ENCODE assay signal across 11 mouse cellular contexts in the genomic region with DNA sequence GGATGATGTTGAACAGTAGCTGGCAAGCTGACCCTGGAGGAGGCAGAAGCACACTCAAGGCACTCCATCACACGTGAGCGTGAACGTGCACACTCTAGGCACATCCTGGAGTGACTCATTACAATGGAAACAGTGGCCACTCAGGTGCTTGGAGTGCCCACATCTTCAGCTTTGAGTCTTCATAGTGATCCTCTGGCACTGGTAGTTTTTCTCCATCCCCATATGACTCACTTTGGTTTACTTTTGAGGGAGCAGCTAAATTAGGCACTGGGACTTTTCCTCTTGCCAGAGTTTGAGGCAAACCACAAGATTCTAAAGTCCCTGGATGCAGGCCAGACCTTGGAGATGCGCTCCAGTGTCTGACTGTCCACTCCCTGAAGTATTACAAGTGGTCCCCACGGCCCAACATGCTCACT. TPM values are rescaled to one million over a fixed set of nuclear protein-coding genes. Genes with fewer than 3 reads are reported as not detected.
DNase-seq lines count a peak whose midpoint lies in the region; ATAC-seq and TF ChIP-seq lines count a peak whose summit lies in the region.
"Had no signal": no experiment of that assay in that cellular context is flagged by ENCODE, and none has a peak within 500 bp of the region (broad histone marks: within the 10 kb centered on the region; RNA-seq: fewer than 3 reads in every experiment).

No protein-coding gene starts in this region.

- no peaks in the 10 kb centered on the region for H3K79me3 ChIP-seq in C2C12 (ENCODE audit: low read depth)

- H3K36me3 ChIP-seq in C2C12 (ENCODE audit: control insufficient read depth, insufficient read depth), result no peaks in the 10 kb centered on the region
- no peaks in the 10 kb centered on the region for H3K36me3 ChIP-seq in embryonic facial prominence, embryonic 15.5 days

- H3K4me3 ChIP-seq in C2C12 (ENCODE audit: insufficient read depth, poor library complexity, severe bottlenecking), result no peak overlapping the region
- no peak overlapping the region for H3K4me3 ChIP-seq in embryonic facial prominence, embryonic 15.5 days (replicated peaks)

- ATAC-seq in embryonic facial prominence, embryonic 15.5 days (ENCODE audit: insufficient number of reproducible peaks, low FRiP score, low TSS enrichment, low read depth), result no peak
- no peak for ATAC-seq in megakaryocyte-erythroid progenitor cell, adult 5-6 weeks (replicated peaks; ENCODE audit: low FRiP score, low TSS enrichment, poor library complexity, severe bottlenecking)
- ATAC-seq: activated CD4-positive, CD25-positive, alpha-beta regulatory T cell, adult 4 months; midbrain, embryonic 16.5 days had no signal

- H3K4me1 ChIP-seq in embryonic facial prominence, embryonic 15.5 days, result peaks cover 16% of the 10 kb centered on the region

- 46% methylated on average over 5 of the region's 5 CpGs for WGBS in embryonic facial prominence, embryonic 15.5 days

- H3K27me3 ChIP-seq in C2C12 (ENCODE audit: control insufficient read depth, insufficient read depth, insufficient read length), result no peaks in the 10 kb centered on the region
- H3K27me3 ChIP-seq in embryonic facial prominence, embryonic 15.5 days, result no peaks in the 10 kb centered on the region

- TF ChIP-seq CTCF in C2C12 (IDR thresholded peaks at IDR 0.05; ENCODE audit: control insufficient read depth, insufficient read depth, insufficient read length), result no peak

- no peaks in the 10 kb centered on the region for H3K9me3 ChIP-seq in embryonic facial prominence, embryonic 15.5 days (replicated peaks)

- no peak overlapping the region for H3K9ac ChIP-seq in embryonic facial prominence, embryonic 15.5 days

- no peak overlapping the region for H3ac ChIP-seq in C2C12 (ENCODE audit: control insufficient read depth, insufficient read length, low read depth)

- H3K27ac ChIP-seq in embryonic facial prominence, embryonic 15.5 days (replicated peaks), result 0 out of 2 replicates have a peak overlapping the region, but pooled peaks have one; percentile 22

- DNase-seq in 3T3-L1 (ENCODE audit: low read depth, low spot score), result peak; percentile 99
- peak; percentile 57 for DNase-seq in lung, postnatal 14 days
- DNase-seq in right cerebral cortex, adult 2 months (ENCODE audit: low spot score in 2 of 2), result no peak
- DNase-seq in cerebellum, postnatal 25 days, result no peak

- H3K79me2 ChIP-seq in C2C12 (ENCODE audit: control insufficient read depth, insufficient read depth), result no peaks in the 10 kb centered on the region

- no peak overlapping the region for H3K4me2 ChIP-seq in embryonic facial prominence, embryonic 15.5 days (replicated peaks)

TF ChIP-seq in C2C12, 6 proteins besides CTCF, POLR2A, EP300 and RAD21:
- peak; percentile 48 for TF ChIP-seq FOSL1 (IDR thresholded peaks at IDR 0.05; ENCODE audit: insufficient read depth, low read length, poor library complexity, severe bottlenecking)
- TF ChIP-seq MYOG (IDR thresholded peaks at IDR 0.05; ENCODE audit: control insufficient read depth, extremely low read depth, insufficient read length), result no peak
- peak; percentile 55 for TF ChIP-seq USF1 (IDR thresholded peaks at IDR 0.05; ENCODE audit: low read depth)

RNA-seq across cellular contexts. Expression of a gene that starts 52.5 kb away (rescaled TPM):
- 0.20 TPM for polyA plus RNA-seq in C2C12 (2012; fragmentation: generic; extraction: Trizol)
- polyA plus RNA-seq in embryonic facial prominence, embryonic 15.5 days (2015; fragmentation: Nextera tagmentation; extraction: Ambion mirVana), result 4.4 and 6.2 TPM in 2 replicates
- total RNA-seq in megakaryocyte-erythroid progenitor cell, adult 5-6 weeks (2014; fragmentation: Nextera tagmentation), result not detected in 2 replicates
- total RNA-seq in megakaryocyte-erythroid progenitor cell, adult 5-6 weeks (2017), result 3.1 TPM in 1 of 2 replicates, not detected in the other
- total RNA-seq: heart, postnatal 25 days; left cerebral cortex, postnatal 25 days had no signal
- polyA plus RNA-seq: activated CD4-positive, CD25-positive, alpha-beta regulatory T cell, adult 4 months had no signal

Comparison
In these comparisons a context has a peak if more than half of its experiments do, and no peak if none do; other contexts are left out.
1. DNase-seq: peak in 3T3-L1 (single experiment) and lung, postnatal 14 days (single experiment); none in right cerebral cortex, adult 2 months (0 of 2) and cerebellum, postnatal 25 days (0 of 2).